Mouse (Mus musculus): ENCODE measurements at regions not wholly inside any gene's neighbourhood (a gene's known extent, or its start where the extent isn't known, plus 50 kb on each side); places are given as distances from the start of the nearest gene placed in this dataset.

DNA sequence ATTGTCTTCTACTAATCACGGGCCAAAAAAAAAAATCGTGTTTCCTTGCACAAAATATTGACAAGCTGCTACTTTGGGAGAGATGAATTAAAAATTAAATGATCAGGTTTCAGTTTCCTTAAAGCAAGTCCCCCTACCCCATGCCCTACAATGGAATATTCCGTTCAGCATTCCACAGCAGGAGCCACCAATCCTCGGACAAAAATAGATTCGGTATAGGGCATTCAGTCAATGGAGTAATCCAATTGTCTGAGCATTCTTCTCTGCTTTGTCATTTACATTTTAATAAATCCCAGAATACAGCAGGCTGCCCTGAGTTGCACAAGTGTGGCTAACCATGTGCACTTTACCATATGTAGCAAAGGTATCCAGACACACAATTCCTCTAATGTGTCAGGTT, 434.3 kb upstream of the Ubash3b start:
- no peak for ATAC-seq (ENCODE audit: insufficient number of reproducible peaks, low FRiP score, low TSS enrichment)

DNA sequence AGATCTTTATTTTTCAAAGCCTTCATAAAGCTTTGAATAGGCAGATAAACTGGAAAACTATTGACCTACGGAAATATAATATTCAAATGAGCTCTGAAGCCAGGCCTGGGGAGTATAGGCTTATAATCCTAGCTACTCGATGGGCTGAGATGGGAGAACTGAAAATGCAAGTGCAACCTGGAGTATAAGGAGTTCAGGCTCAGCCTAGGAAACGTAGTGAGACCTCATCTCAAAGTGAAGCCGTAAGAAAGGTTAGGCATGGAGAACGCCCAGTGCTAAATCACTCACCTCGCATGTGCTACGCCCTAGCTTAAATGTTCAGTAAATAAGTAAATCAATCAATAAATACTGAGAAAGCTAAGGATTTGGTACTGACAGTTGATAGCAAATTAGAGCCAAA, 432.5 kb upstream of the Ubash3b start:
- ATAC-seq (ENCODE audit: insufficient number of reproducible peaks, low FRiP score, low TSS enrichment): no peak

DNA sequence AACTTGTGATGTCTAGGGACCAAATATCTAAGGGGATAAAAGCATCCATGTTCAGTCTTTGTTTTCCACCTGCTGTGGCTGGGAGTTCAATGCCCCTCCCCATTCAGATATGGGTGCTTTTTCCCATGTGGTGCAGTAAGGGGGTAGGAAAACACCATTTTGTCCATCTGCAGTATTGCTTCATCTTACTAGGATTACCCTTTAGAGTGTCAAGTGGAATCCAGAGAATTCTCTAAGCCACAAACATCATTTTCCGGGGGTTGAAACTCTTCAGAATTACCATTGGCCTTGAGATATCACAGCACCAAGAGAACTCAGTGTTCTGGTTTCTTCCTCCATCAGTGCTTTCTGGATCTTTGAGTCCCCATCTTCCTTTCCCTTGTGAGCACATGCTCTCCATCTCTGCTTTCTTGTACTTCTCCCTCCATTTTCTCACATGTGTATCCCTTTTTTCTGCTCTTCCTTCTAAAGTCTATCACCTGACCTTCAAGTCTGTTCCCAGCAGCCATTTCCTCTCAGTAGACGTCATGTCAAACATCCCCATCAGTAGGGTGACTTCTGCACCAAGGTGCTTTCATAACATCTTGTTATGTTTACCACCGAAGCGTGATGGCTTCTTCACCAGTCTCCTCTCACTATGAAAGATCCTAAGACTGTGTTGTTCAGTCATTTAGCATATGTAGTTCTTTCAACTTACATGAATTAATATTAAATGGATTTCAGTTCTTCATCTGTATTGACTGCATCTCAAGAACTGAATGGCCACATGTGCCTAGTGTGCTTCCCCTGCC, 431.6 kb upstream of the Ubash3b start:
- no peak for ATAC-seq (ENCODE audit: insufficient number of reproducible peaks, low FRiP score, low TSS enrichment)

DNA sequence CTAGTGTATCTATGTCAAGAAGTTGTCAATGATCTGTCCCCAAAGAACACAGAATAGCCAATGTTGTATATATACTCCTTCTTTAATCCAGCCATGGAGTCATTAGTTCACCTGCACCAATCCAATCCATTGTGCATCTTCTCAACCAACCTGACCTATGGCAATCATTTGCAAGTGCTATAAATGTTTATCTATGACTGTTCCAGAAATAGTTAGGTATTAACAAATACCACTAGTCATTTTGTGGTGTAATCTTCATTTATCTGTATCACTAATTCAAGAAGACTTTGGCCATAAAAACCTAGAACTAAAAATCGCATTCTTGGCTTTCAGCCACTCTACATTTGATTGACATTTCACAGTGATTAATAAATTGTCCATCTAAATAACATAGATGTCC, 430.6 kb upstream of the Ubash3b start:
- no peak for ATAC-seq (ENCODE audit: insufficient number of reproducible peaks, low FRiP score, low TSS enrichment)

DNA sequence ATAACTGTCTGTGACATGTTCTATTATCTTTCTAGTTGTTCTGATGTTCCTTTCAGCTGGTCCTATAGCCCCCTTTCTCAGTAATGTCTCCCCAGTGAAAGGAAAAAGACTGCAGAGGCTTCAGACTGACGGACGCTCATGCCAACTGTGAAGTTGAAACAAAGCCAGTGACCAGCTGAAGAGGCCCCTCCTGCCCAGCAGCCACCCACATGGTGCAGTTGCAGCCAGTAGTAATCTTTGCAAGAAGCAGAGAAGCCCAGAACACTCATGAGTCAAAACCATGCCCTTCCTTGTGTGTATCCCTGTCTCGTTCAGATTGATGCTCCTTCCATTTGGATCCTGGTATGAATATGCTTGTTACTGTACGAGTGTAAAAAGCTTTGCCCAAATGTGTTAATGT, 428.7 kb upstream of the Ubash3b start:
- no peak for ATAC-seq (ENCODE audit: insufficient number of reproducible peaks, low FRiP score, low TSS enrichment)

DNA sequence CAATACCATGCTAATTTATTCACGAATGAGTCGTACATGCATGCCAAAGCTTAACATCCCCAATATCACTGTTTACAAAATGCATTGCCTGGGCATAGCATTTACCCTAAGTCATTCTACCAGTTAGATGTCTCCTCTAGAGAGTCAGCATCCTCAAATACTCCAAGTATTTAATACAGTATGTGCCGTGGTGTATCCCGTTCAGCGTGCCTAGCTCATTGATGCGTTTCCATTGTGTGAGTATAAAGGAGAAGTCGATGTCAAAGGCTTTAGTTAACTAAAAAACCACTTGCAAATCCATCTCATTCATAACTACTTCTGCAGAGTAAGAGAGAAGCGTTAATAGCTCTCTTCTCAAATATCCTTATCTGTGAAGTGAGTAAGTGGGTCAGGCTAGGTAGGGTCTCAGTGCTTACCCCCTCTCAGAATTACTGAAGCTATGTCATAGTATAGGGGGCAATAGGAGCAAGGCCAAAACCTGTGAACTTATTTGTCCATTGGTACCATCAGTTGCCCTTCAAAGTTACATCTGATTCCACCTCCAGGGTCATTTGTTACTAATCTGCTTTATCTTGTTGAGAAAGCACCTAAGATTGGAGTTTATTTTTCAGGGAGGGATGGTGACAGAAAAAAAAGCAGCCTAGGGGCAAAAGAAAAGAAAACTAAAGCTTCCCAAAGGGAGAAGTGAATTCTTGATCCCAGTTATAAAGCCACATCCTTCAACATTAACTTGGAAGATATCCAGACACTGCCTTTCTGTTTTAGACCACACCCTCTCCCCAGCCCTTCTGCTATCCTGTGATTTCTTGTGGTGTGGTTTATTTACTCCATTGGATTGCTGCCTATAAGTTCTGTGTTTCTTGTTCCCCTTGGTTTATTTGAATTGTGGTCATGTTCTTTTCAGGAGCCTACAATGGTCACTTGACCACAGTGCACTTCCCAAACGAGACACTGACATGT, 427.2 kb upstream of the Ubash3b start:
- no peak for ATAC-seq (ENCODE audit: insufficient number of reproducible peaks, low FRiP score, low TSS enrichment)

DNA sequence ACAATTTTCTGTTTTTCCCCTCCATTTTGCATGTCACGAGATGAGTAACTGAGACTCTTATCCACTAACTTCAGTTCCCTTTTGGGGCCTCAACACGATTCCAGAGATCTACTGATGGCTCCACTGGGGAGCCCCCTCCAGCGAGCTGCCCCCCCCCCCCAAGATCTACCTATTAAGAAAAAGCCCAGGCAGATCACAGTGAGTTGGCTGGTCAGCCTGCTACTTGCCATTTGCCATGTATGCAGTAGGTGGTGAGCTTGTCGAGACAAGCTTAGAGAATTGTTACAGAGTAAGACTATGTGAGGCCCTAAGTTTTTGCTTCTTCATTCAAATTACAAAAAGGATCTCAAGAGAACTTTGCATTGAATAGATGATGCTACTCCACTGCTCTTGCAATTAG, 426.3 kb upstream of the Ubash3b start:
- no peak for ATAC-seq (ENCODE audit: insufficient number of reproducible peaks, low FRiP score, low TSS enrichment)

DNA sequence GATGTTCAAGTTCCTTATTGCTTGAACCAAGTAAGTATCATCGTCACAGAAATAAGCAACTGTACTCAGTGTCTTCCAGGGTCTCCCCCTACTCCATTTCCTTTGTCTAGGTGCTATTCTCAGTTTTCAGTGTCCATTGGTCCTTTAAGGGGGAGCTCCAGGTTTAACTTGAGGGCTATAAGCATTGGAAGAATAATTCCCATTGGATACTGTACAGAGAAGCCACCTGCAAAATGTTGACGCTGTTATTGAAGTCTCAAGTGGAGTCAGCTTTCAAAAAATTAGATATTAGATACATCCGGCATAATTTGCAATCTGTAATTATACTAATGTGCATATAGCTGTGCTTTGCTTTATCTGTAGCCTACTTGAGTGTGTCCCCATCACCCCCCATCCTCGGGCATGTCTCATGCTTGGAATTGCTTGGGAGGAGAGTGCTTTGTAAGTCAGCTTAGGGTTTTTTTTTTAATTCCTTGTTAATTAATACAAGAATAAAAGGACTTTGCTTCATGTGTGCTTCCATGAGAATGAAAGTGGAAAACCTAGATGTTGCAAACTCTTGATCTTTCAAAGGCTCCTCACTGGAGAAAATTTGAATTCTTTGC, 425.6 kb upstream of the Ubash3b start:
- no peak for ATAC-seq (ENCODE audit: insufficient number of reproducible peaks, low FRiP score, low TSS enrichment)

DNA sequence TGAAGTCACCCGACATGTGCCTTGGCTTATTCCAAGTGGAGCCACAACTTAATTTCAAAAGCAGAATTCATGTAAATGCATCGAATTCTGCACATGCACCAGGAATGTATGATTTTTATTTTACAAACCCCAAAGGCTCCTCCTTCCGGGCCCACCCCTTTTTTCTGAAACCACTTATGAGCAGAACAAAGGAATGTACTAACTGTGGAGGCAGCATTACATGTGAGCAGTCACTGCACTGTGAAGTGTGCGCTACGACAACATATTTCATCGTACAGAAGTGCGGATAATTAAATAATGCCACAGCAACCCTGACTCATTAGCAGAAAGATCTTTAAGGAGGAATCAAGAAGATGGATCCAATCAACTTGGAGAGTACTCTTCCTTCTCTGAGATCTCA, 424.8 kb upstream of the Ubash3b start:
- ATAC-seq (ENCODE audit: insufficient number of reproducible peaks, low FRiP score, low TSS enrichment): no peak

DNA sequence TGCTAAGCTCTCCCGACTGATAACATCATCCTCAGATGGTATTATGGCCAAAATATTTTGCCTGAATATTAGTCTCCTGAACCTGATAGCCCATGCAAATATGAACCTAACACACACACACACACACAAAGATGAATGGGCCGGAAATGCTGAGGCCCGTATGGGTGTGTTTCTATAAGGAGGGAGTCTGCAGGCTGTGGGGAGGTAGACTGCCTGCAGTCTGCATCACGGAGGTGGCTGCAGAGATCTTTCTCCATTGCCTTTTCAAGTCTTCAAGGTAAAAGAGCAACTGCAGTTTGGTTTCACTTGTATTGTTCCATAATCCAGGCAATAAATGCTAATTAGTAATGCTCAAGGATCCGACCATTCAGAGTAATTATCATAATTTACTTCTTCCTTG, 424.3 kb upstream of the Ubash3b start:
- no peak for ATAC-seq (ENCODE audit: insufficient number of reproducible peaks, low FRiP score, low TSS enrichment)

DNA sequence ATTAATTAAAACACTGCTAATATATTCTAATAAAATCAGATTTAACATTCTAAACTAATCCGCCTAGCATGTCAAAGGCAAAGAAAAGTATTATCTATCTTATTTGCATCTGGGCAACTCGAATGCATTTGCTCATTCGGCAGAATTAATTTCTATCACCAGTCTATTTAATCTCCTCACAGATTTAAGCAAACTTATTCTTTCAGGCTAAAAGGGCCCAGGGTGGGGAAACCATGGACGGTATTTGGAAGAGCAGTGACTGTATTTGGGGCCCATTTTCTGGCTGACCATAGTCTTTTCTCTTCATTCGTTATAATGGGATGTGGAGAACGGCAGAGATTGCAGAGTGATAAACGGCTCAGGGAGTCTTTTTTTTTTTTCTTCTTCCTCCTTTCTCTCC, 423.5 kb upstream of the Ubash3b start:
- ATAC-seq (ENCODE audit: insufficient number of reproducible peaks, low FRiP score, low TSS enrichment): no peak

DNA sequence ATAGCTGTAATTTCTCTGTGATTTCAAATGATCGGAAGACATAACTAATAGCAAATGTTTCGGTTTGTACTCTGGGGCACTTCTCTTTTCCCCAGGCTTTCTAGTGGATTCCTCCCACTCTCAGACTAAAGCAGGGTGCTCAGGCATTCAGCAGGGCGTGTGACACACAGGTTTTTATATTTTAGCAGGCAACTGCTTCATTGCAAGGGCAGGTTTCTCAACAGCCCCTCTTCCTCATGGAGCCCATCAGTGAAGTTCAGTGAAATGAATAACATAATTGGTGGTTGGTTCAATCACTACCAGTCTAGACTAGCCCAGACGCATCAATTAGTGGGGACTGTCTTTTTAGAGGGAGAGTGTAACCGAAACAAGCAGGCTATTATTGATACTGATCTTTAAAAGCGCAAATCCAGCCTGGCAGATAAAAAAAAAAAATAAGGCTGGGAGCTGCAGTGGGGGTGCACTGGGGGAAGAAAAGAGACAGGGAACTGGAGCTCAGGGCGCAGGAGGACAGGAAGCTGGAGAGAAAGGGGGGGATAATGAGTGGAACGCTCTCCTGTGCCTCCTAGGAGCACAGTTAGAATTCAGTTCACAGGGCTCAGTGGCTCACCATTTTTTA, 422.3 kb upstream of the Ubash3b start:
- ATAC-seq (ENCODE audit: insufficient number of reproducible peaks, low FRiP score, low TSS enrichment): no peak

DNA sequence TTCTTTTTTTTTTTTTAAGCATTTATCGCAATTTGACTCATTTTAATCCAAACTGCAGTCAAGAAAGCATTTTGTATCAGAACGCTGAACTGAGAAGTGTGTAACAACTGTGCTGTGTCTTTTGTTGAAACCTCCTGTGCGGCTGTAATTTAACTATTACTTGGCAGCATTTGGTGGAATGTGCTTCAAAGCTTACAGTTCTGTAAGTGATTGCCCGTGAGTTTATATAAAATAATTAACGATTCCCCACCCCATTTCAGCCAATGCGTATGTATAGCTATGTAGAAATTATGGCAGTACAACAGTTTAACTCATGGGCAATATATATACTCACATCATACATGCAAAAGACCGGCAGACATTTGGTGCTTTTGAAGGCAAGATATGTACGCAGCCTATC, 421.8 kb upstream of the Ubash3b start:
- no peak for ATAC-seq (ENCODE audit: insufficient number of reproducible peaks, low FRiP score, low TSS enrichment)

DNA sequence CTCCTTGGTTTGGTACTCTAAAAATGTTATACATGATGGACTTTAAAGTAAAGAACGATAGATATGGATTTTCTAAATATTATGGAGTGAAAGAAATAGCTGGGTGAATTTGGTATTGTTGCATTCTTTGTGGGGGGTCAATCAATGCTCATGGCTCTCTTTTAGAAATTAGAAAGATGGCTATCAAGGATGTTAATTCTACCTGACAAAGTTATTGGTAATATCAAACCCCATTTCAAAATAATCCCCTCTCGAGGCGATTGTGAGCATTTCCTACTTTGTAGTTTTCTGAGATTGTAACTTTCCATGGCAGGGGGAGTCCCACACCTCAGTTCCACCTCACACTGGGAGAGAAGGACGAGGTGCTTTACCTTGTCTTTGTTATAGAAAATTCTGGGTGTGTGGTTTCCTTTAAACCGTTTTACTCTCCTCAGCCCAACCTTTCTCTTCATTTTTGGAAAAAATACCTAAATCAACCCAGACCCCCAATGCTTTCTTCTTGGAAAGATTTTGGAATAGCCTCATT, 421.3 kb upstream of the Ubash3b start:
- no peak for ATAC-seq (ENCODE audit: insufficient number of reproducible peaks, low FRiP score, low TSS enrichment)

DNA sequence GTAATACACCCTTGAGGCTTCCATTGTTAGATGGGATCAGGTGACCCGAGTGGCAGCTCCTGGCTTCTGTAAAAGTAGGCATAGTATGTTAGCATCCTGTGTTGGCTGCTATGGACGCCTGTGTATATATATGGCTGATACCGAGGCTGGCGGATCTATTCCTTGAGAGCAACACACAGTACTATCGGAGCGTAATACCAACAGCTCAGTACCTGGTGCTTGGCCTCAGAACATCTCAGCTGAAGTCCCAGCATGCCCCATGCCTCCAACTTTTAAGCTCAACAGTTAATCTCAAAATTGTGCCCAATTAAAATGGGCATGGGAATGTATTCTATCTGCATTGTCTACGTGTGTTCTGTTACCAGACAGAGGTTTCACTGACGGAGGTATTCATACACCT, 420.7 kb upstream of the Ubash3b start:
- ATAC-seq (ENCODE audit: insufficient number of reproducible peaks, low FRiP score, low TSS enrichment): no peak

DNA sequence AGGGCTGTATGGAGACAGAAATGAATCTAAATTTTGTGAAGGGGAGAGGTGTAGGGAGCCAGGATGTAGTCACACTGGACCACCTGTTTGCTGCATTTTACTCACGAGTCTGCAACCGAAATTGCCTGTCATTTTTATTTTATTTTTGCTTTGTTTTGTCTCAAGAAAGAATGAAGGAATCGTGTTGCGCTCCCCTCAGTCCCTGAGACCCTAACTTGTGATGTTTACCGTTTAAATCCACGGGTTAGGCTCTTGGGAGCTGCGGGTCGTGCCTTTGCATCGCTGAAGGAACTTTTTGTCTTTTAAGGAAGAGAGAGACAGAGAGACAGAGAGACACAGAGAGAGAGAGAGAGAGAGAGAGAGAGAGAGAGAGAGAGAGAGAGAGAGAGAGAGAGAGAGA, 420.2 kb upstream of the Ubash3b start:
- no peak for ATAC-seq (ENCODE audit: insufficient number of reproducible peaks, low FRiP score, low TSS enrichment)

DNA sequence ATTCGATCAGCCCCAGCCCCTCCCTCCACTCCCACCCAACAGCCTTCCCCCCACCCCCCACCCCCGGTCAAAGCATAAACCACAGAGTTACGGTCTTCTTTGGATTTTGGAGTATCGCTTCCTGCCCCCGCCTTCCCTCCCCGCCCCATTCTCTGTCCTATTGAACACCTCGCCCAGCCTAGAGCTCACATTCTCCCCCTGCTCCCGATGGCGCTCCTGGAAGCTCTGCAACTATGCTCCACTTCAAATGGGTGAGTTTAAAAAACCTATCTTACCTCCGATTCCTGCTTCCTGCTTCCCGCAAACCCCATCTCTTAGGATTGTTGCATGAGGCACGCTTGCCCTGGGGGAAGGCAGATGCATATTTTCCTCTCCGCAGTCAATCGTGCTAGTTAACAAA, 419.7 kb upstream of the Ubash3b start:
- no peak for ATAC-seq (ENCODE audit: insufficient number of reproducible peaks, low FRiP score, low TSS enrichment)

DNA sequence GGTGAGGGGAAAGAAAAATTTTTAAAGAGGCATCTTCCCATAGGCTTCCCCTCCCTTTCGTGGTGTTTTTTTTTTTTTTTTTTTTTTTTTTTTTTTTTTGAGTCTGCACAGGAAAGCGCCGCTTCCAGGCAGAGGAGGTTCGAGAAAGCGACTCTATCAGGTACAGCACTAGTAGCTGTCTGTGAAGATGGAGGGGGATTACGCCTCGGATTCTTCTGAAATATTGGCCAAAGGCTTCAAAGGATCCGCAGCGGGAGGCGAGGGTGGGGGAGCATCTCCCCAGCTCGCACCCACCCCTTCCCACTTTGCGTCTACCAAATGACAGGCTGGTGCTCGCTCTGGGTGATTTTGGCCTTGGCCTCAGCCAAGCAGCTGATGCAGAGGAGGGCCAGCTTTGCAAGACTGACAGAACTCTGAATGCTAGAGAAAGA, 419.1 kb upstream of the Ubash3b start:
- ATAC-seq (ENCODE audit: insufficient number of reproducible peaks, low FRiP score, low TSS enrichment): no peak

DNA sequence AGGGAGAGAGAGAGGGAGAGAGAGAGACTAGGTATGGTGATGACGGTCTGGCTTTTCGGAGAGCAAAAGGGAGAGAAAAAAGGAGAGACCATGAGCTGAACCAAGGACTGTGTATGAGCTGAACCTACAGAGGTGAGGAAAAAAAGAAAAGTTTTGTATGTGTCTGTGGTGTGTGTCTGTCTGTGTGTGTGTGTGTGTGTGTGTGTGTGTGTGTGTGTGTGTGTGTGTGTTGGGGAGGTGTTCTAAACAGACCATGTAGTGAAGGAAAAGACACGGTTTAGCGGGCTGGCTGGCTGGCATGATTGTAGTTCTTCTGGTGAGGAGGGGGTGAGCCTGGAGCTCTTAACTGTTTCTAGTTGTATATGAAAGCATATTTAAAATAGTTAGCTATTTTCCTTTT, 418.6 kb upstream of the Ubash3b start:
- no peak for ATAC-seq (ENCODE audit: insufficient number of reproducible peaks, low FRiP score, low TSS enrichment)

All from cerebellum, adult (tissue).